Mouse (Mus musculus): ENCODE results near the gene Surf2. TPM values are rescaled to one million over a fixed set of nuclear protein-coding genes. Genes with fewer than 3 reads are reported as not detected.

The Surf2 gene
- total RNA-seq, 2 experiments from 2014 or later, result 12.8 to 15.3 TPM

GRCm38 (mm10) chr2:26914148-26914941, 1.8 kb upstream of the Surf2 start:
- DNase-seq, result no peak

DNA sequence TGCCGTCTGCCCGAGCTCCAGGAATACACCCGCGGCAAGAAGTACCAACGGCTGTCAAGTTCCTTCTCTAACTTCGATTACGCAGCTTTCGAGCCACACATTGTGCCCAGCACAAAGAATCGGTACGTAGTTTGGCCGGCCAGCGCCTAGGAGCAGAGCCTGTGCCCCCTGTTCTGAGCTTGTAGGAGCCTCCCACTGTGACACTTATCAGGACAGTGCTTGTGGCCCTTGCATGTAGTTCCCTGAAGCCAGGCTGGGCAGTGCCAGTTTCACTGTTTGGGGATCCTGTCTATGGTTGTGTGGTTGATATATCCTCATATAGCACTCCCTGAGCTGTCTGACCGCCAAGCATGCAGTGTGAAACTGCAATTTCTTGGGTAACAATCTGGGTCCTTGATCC, 571 bp downstream of the Surf2 start:
- DNase-seq, result no peak

- no peak for DNase-seq
These were observed 3.5 kb downstream of the Surf2 start for GRCm38 (mm10) chr2:26919684-26920083.

DNA sequence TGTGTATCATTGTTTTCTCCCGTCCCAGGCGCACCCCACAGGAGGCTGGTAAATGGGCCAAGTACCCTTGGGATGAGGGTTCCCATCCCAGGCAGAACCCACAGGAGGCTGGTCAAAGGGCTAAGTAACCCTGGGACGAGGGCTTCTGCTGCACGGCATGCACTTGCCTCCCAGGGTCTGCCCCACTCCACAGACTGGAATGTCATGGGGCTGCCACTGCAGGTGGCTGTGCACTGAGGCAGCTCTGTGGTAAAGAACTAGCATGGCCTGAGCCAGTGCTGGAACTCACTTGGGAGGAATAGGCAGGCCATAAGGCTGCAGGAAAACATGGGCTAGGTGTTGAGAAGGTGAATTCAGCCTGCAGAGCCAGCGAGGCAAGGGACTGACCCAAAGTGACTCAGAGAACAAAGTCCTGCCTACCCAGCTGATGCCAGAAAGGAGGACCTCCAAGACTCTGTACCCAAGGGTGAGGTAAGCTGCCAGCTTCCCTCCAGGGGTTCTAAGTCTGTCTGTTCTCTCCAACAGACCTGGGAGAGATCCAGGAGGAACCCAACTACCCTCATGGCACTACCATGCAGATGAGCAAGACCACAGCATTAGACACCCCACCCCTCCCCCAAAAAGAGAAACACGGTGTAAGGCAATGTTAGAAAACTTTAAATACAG, 4.2 kb downstream of the Surf2 start:
- DNase-seq, result no peak

- peak in 1 of 2 experiments; percentile 27 for DNase-seq
These were observed 5.6 kb downstream of the Surf2 start for GRCm38 (mm10) chr2:26921784-26922183.

DNA sequence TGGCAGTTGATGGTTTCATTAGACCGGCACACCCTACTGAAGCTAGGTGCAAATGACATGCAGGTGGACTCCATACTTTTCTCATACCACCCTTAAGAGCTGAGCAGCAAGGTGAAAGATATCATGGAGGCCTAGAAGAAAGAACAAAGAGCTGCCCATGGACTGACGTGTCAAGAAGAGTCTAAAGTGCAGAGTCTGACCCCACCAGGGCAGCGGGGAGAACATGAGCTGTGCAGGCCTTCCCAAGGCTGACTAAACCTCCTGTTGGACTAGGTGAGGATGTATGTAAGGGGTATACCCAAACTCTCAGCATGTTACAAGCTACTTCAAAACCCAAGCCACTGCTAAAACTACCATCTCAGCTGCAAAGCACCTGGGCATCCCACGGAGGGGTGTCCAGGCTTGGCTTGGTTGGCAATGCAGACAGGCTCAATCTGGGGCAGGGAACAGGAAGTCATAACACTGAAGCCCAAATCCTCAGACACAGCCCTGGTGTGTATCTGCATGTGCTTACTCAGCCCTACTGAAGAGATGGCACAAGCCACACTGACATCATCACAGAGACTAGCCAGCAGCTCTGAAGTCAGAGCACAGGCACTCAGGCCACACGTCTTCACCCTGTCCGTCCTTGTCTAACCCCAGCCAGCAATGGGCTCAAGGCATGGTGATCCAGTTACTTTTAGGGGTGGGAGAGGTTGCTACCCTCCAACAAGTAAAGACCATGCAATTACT, 11.7 kb downstream of the Surf2 start:
- DNase-seq, result peak in 1 of 2 experiments; percentile 29

GRCm38 (mm10) chr2:26930390-26930789, 14.2 kb downstream of the Surf2 start:
- DNase-seq, result peak; percentile 51 to 71

DNA sequence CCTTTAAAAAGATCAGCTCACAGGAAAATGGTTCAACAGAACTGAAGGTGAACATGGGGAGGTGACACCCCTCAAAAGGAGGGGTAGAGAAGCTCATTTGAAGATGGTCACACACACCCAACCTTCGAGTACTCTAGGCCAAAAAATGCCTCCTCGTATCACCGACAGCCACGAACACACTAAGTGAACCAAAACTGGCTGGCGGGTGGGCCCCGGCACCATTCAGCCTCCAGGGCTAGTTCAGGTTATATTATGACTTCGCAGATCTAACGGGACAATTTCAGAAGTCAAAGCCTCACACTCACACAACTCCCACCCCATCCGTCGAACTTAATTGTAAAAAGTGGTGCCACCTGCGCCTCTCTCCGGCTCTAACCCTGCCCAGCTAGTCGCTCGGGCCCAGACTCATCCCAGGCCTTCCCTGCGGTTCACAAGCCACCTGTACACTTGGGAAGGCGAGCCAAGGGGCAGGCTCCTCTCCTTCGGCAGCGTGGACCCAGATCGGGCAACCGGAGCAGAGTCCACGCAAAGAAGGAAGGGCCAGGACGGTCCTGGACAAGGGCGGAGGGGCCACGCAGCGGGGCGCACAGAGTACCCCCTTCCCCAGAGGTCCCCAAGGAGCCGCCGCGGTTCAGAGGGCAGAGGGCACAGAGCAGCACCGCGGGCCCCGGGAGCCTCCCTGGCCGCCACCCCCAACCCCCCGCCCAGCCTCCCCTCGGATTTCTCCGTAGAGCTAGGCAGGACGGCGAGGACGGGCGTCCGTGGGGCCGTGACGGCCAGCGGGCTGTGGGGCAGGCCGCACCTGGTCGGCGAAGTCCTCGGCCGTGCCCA, 16.5 kb downstream of the Surf2 start:
- DNase-seq, result no peak

- peak; percentile 90 to 96 for DNase-seq
These were observed 17.3 kb downstream of the Surf2 start, which contains the start of the genes Surf4 and Stkld1 for GRCm38 (mm10) chr2:26933304-26934055. Gene Surf4, minus strand, starts transcription at chr2:26933928. Gene Stkld1, plus strand, starts transcription at chr2:26934047.

DNA sequence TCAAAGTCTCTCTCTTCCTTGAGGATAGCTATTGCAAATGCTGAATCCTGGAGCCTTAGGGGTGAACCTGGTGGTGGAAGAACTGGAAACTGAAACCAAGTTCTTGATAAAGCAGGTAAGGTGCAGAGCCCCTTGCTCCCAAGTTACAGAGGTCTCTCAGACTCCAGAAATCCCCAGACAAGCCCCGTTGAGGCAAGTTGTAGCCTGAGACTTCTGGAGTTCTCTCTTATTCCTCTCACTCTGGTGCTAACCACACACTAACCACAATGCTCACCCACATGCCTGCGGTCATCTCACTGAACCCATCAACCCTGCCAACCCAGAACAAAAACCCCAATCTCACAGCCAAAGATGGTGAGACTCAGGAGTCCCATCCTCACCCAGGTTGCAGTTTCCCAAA, 19.1 kb downstream of the Surf2 start:
- no peak for DNase-seq

DNA sequence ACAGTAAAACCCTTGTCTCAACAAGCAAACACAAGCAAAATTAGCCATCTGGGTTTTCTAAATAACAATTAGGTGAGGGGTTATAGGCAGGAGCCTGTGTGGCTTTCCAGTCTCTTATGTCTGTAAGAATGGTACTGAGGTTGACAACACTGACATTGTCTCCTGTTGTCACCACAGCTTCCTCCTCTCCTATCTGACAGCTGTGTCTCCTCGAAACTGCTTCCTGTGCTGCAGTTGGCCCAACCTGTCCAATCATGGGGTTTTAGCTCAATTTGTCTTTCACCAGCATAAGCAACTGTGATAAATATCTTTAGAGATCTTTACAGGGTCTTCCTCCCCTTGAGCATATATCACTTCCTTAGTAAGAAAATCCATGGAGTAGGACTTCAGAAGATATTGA, 20.3 kb downstream of the Surf2 start:
- DNase-seq, result no peak

GRCm38 (mm10) chr2:26941539-26941938, 25.4 kb downstream of the Surf2 start:
- peak in 1 of 2 experiments; percentile 19 for DNase-seq

GRCm38 (mm10) chr2:26943253-26943652, 27.1 kb downstream of the Surf2 start:
- no peak for DNase-seq

- no peak for DNase-seq
These were observed 34.2 kb downstream of the Surf2 start for GRCm38 (mm10) chr2:26950411-26950810.

DNA sequence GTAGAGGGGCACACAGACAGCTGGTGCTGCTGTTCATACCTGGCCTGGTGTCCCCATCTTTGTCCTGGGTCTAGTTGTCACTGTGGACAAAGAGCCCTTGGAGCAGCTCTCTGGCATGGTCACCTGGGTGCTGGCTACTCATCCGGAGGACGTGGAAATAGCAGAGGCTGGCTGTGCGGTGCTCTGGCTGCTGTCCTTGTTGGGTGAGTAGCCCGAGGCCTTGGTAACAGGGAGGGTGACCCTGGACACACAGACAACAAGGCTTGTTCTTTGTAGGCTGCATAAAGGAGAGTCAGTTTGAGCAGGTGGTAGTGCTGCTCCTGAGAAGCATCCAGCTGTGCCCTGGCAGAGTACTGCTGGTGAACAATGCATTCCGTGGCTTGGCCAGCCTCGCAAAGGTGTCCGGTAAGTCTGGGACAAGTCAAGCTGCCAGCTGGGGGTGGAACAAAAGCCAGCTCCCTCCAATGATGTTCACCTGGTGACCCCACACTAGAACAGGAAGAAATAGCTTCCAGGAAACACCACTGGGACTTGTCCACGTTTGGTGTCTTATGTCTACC, 35.3 kb downstream of the Surf2 start:
- DNase-seq, result no peak

- DNase-seq, result no peak
These were observed 36.0 kb downstream of the Surf2 start for GRCm38 (mm10) chr2:26952193-26952592.

GRCm38 (mm10) chr2:26952866-26953265, 36.7 kb downstream of the Surf2 start:
- DNase-seq, result no peak

DNA sequence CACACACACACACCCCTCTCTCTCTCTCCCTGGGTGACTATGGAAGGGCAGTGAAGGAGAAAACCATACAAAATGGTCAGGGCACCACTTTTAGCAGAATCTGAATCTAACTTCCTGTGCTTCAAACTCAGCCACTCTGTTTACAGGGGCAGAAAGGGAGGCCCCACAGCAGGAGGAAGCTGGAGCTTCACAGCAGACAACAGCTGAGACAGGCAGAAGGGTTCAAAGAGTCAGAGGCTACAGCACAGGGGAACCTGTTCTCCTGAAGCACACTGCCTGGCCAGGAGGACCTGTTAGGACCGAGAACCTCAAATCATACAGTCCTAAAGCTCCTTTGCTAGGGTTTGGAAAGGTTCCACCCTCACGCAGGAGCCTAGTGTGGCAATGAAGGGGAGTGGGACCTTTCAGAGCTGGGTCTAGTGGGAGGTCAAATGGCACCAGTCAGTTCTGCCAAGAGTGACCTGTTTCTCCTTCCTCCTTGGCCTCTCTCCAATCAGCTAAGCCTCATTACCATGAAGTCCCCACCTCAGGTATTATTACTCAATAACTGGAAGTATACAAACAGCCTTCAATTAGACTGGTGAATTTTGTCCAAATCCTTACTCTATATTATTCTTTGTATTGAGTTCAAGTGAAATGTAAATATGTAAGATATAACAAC, 38.7 kb downstream of the Surf2 start:
- no peak for DNase-seq

- DNase-seq, result no peak
These were observed 40.8 kb downstream of the Surf2 start for GRCm38 (mm10) chr2:26956811-26957487.

DNA sequence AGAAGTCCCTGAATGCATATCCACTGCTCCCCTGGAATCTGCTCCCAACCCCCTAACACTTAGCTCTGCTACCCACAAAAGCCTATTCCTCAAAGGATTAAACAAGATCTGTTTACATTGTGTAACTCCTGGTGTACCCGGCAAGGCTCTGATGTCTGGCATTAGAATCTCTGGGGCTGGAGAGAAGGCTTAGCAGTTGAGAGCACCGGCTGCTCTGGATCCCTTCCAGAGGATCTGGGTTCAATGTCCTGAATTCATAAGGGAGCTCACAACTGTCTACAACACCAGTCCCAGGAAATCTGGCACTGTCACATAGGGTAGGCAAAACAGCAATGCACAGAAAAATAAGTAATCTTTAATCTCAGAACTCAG, 41.3 kb downstream of the Surf2 start:
- DNase-seq, result no peak

Data from heart, adult 18-20 months (tissue).